Mouse (Mus musculus) hematopoietic multipotent progenitor cell, adult 10-12 weeks (in vitro differentiated cells): ENCODE measurements around the gene Snx30. TPM values are rescaled to one million over a fixed set of nuclear protein-coding genes. Genes with fewer than 3 reads are reported as not detected.

Experiments
- polyA plus RNA-seq: library from polyadenylated mRNA; stranded (reverse); fragments of >175 nt; gene quantifications from 2 replicates; pipeline ENCODE4 v1.2.3, GENCODE M21; 2012; ENCODE audit warnings: low replicate concordance

Snx30 gene
- polyA plus RNA-seq = 16.4 and 43.9 TPM in 2 replicates

GRCm38 (mm10) chr4:59805181-59805967 lies at the start of gene Snx30:
TSS of gene Snx30 (plus strand) at chr4:59805840.

DNA sequence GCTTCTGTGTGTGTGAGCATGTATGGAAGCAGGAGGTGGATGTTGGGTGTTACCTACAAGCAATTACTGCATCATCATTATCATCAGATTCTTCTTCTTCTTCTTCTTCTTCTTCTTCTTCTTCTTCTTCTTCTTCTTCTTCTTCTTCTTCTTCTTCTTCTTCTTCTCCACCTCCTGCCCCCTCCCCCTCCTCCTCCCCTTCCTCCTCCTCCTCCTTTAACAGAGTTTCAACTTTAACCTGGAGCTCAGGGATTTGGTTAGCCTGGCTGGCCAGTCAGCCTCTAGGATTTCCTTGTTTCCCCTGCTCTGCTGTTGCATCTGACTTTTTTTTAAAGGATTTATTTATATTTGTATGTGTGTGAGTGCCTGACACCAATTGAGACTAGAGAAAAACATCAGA lies 4.2 kb upstream of the Snx30 start, which contains the start of gene Inip:
Inip (minus strand) TSS at position 101 of the 400 bp plus-strand sequence.

DNA sequence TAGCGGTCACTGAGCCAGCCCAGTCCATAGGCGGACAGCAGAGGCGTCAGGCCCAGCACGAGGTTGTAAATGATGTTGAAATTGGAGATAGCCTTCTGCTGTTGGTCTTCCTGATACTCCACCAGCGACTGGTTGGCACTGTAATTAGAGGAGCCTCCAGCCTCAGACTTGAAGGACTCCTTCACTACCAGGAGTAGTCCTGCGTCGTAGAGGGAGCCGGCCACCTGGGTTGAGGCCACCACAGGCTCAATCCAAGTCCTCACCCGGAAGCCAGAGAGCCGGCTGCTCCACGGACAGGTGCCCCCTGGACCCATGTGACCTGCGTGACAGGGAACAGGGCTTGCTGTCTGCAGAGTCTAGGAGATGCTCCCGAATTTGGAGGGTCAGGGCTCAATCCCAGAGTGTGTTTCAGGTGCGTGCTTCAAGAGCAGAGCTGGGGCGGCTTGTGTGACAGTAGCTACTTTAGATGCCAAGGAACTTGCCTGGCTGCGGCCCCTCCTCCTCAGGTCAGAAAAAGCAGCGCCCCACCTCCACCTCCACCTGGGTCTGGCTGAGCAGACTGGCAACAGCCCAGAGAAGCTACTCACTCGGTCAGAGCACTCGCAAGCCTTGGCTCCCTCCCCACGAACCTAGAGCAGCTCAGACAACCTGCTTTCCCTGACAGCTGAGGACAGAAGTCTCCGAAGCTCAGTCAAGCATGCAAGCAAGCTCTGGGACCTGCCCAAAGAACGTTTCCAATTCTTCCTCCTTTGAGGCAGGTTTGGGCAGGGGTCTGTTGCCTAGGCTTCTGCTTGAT lies 109.2 kb downstream of the Snx30 start, which contains the start of gene Slc46a2:
Slc46a2 (minus strand) TSS at position 449 of the 796 bp plus-strand sequence.

Other genes with a start within 250 kb of the Snx30 start
- gene Hsdl2, start 224.3 kb upstream of the Snx30 start, polyA plus RNA-seq = 3.4 and 4.3 TPM in 2 replicates
- gene E130308A19Rik, start 179.6 kb upstream of the Snx30 start, polyA plus RNA-seq = 4.4 and 6.4 TPM in 2 replicates
- 21.6 and 22.0 TPM in 2 replicates for gene Inip, start 4.3 kb upstream of the Snx30 start, polyA plus RNA-seq
- not detected in 2 replicates for gene Slc46a2, start 109.2 kb downstream of the Snx30 start, polyA plus RNA-seq
- not detected in 2 replicates for gene Mup4, start 154.9 kb downstream of the Snx30 start, polyA plus RNA-seq
- not detected in 2 replicates for gene Mup6, start 158.5 kb downstream of the Snx30 start, polyA plus RNA-seq